Mouse (Mus musculus) midbrain, embryonic 15.5 days (tissue): ENCODE data around the gene Lrrc2. TPM values are rescaled to one million over a fixed set of nuclear protein-coding genes. Genes with fewer than 3 reads are reported as not detected.

Source experiments
- ATAC-seq: fragments of 200-750 bp; cut with Nextera tagmentation; replicated peaks from 2 replicates; pipeline ENCODE4 v1.8.0; 2017; ENCODE audit warnings: moderate TSS enrichment
- H3K27ac ChIP-seq: fragments of 300-500 bp; sonication (generic); 2 replicates; pipeline ENCODE4 v1.5.1; 2015; ENCODE audit warnings: mild to moderate bottlenecking, inconsistent platforms
- H3K27me3 ChIP-seq: fragments of 300-500 bp; sonication (generic); replicated peaks from 2 replicates; pipeline ENCODE4 v1.6.1; 2015; ENCODE audit warnings: inconsistent platforms
- H3K36me3 ChIP-seq: fragments of 300-500 bp; sonication (generic); replicated peaks from 2 replicates; pipeline ENCODE4 v1.6.1; 2015; ENCODE audit warnings: inconsistent platforms
- H3K4me1 ChIP-seq: fragments of 300-500 bp; sonication (generic); 2 replicates; pipeline ENCODE4 v1.6.1; 2015; ENCODE audit warnings: inconsistent platforms
- H3K4me2 ChIP-seq: fragments of 300-500 bp; sonication (generic); 2 replicates; pipeline ENCODE4 v1.6.1; 2015; ENCODE audit warnings: inconsistent platforms, mild to moderate bottlenecking, moderate library complexity
- H3K4me3 ChIP-seq: fragments of 300-500 bp; sonication (generic); 2 replicates; pipeline ENCODE4 v1.5.1; 2015; ENCODE audit warnings: mild to moderate bottlenecking, inconsistent platforms
- H3K9ac ChIP-seq: fragments of 300-500 bp; sonication (generic); 2 replicates; pipeline ENCODE4 v1.6.1; 2015; ENCODE audit warnings: mild to moderate bottlenecking, inconsistent platforms
- H3K9me3 ChIP-seq: fragments of 300-500 bp; sonication (generic); 2 replicates; pipeline ENCODE4 v1.6.1; 2016; ENCODE audit warnings: inconsistent platforms
- WGBS: fragments of 180-500 bp; shearing (Covaris S2); methylation state at CpG from one replicate; pipeline ENCODE4 v1.1.7; 2015; ENCODE audit warnings: mixed read lengths; 5-methylcytosine and 5-hydroxymethylcytosine counted together
- polyA plus RNA-seq: library from polyadenylated mRNA; unstranded; fragments of >200 nt; fragmentation: Nextera tagmentation; extraction: Ambion mirVana; gene quantifications from 2 replicates; pipeline ENCODE4 v1.2.1, GENCODE M21; 2015

The Lrrc2 gene
- polyA plus RNA-seq, 1 experiment from 2014 or later, result 1.0 TPM

GRCm38 (mm10) chr9:110933850-110934437, 17.4 kb upstream of the Lrrc2 start:
- WGBS, result 62% methylated on average over 12 of the region's 12 CpGs
- no peak overlapping the region for H3K9ac ChIP-seq
- H3K4me3 ChIP-seq, result no peak overlapping the region
- no peaks in the 10 kb centered on the region for H3K36me3 ChIP-seq
- no peak overlapping the region for H3K4me2 ChIP-seq
- no peak for ATAC-seq
- no peaks in the 10 kb centered on the region for H3K9me3 ChIP-seq
- H3K4me1 ChIP-seq, result 0 out of 2 replicates have a peak, but pooled peaks cover 6% of the 10 kb centered on the region
- no peaks in the 10 kb centered on the region for H3K27me3 ChIP-seq
- peak overlapping the region; percentile 55 for H3K27ac ChIP-seq

- Histone ChIP-seq H3K36me3 (no peaks in the 10 kb centered on the region), H3K27ac (no peak overlapping the region), H3K9me3 (no peaks in the 10 kb centered on the region), H3K9ac (no peak overlapping the region), H3K4me3 (no peak overlapping the region), H3K27me3 (no peaks in the 10 kb centered on the region), H3K4me2 (no peak overlapping the region), H3K4me1 (0 out of 2 replicates have a peak, but pooled peaks cover 6% of the 10 kb centered on the region)
- no peak for ATAC-seq
- 77% methylated on average over 7 of the region's 7 CpGs for WGBS
Observed at GRCm38 (mm10) chr9:110935941-110936340, 15.4 kb upstream of the Lrrc2 start.

GRCm38 (mm10) chr9:110937506-110938490, 13.5 kb upstream of the Lrrc2 start:
- WGBS, result 67% methylated on average over 12 of the region's 12 CpGs

GRCm38 (mm10) chr9:110944265-110944664, 7.1 kb upstream of the Lrrc2 start:
- Histone ChIP-seq H3K9ac (no peak overlapping the region), H3K27me3 (peaks cover 14% of the 10 kb centered on the region), H3K36me3 (no peaks in the 10 kb centered on the region), H3K4me2 (no peak overlapping the region), H3K4me1 (peaks cover 13% of the 10 kb centered on the region), H3K9me3 (no peaks in the 10 kb centered on the region), H3K27ac (no peak overlapping the region), H3K4me3 (no peak overlapping the region)
- no peak for ATAC-seq
- WGBS, result 31% methylated on average over 13 of the region's 13 CpGs

More at GRCm38 (mm10) chr9:110937506-110938490, 13.5 kb upstream of the Lrrc2 start:
- Histone ChIP-seq H3K27me3 (no peaks in the 10 kb centered on the region), H3K27ac (no peak overlapping the region), H3K4me3 (no peak overlapping the region), H3K4me1 (0 out of 2 replicates have a peak, but pooled peaks cover 6% of the 10 kb centered on the region), H3K36me3 (no peaks in the 10 kb centered on the region), H3K4me2 (no peak overlapping the region), H3K9ac (no peak overlapping the region), H3K9me3 (no peaks in the 10 kb centered on the region)
- ATAC-seq, result no peak

- ATAC-seq, result no peak
- Histone ChIP-seq H3K9me3 (no peaks in the 10 kb centered on the region), H3K27ac (no peak overlapping the region), H3K27me3 (peaks cover 14% of the 10 kb centered on the region), H3K4me3 (no peak overlapping the region), H3K9ac (no peak overlapping the region), H3K4me2 (no peak overlapping the region), H3K36me3 (no peaks in the 10 kb centered on the region), H3K4me1 (peaks cover 13% of the 10 kb centered on the region)
- WGBS, result 33% methylated on average over 18 of the region's 18 CpGs
Observed at GRCm38 (mm10) chr9:110945343-110945742, 6.0 kb upstream of the Lrrc2 start.

GRCm38 (mm10) chr9:110945926-110946325, 5.4 kb upstream of the Lrrc2 start, which contains the start of gene Tdgf1:
Gene Tdgf1 (minus strand): TSS chr9:110946158.
- Histone ChIP-seq H3K36me3 (no peaks in the 10 kb centered on the region), H3K9me3 (no peaks in the 10 kb centered on the region), H3K27ac (no peak within 1 kb of the TSS), H3K4me3 (no peak within 1 kb of the TSS), H3K4me2 (no peak within 1 kb of the TSS), H3K4me1 (peaks cover 13% of the 10 kb centered on the region), H3K9ac (no peak within 1 kb of the TSS), H3K27me3 (peaks cover 14% of the 10 kb centered on the region)
- no peak for ATAC-seq
- 19% methylated on average over 11 of the region's 11 CpGs for WGBS

- Histone ChIP-seq H3K4me2 (no peak overlapping the region), H3K9ac (no peak overlapping the region), H3K4me1 (peaks cover 13% of the 10 kb centered on the region), H3K27me3 (peaks cover 14% of the 10 kb centered on the region), H3K27ac (no peak overlapping the region), H3K9me3 (no peaks in the 10 kb centered on the region), H3K36me3 (no peaks in the 10 kb centered on the region), H3K4me3 (no peak overlapping the region)
- no peak for ATAC-seq
- 9% methylated on average over 20 of the region's 20 CpGs for WGBS
Observed at GRCm38 (mm10) chr9:110946548-110947044, 4.7 kb upstream of the Lrrc2 start.

- Histone ChIP-seq H3K4me2 (no peak overlapping the region), H3K4me3 (no peak overlapping the region), H3K27me3 (peaks cover 14% of the 10 kb centered on the region), H3K27ac (no peak overlapping the region), H3K9me3 (no peaks in the 10 kb centered on the region), H3K9ac (no peak overlapping the region), H3K36me3 (no peaks in the 10 kb centered on the region), H3K4me1 (peaks cover 13% of the 10 kb centered on the region)
- ATAC-seq, result no peak
- 7% methylated on average over 6 of the region's 6 CpGs for WGBS
Observed at GRCm38 (mm10) chr9:110947261-110947661, 4.1 kb upstream of the Lrrc2 start.

- 38% methylated on average over 6 of the region's 6 CpGs for WGBS
- Histone ChIP-seq H3K9me3 (no peaks in the 10 kb centered on the region), H3K4me1 (peaks cover 15% of the 10 kb centered on the region), H3K27me3 (peaks cover 16% of the 10 kb centered on the region), H3K4me2 (no peak overlapping the region), H3K4me3 (no peak overlapping the region), H3K27ac (no peak overlapping the region), H3K9ac (no peak overlapping the region), H3K36me3 (no peaks in the 10 kb centered on the region)
- no peak for ATAC-seq
Observed at GRCm38 (mm10) chr9:110947900-110948299, 3.4 kb upstream of the Lrrc2 start.

- no peak overlapping the region for H3K27ac ChIP-seq
- no peaks in the 10 kb centered on the region for H3K9me3 ChIP-seq
- H3K4me1 ChIP-seq, result peaks cover 18% of the 10 kb centered on the region
- no peak for ATAC-seq
- H3K36me3 ChIP-seq, result no peaks in the 10 kb centered on the region
- H3K9ac ChIP-seq, result no peak overlapping the region
- peaks cover 16% of the 10 kb centered on the region for H3K27me3 ChIP-seq
- H3K4me3 ChIP-seq, result no peak overlapping the region
- 70% methylated on average over 8 of the region's 8 CpGs for WGBS
- no peak overlapping the region for H3K4me2 ChIP-seq
Observed at GRCm38 (mm10) chr9:110948813-110949310, 2.5 kb upstream of the Lrrc2 start.

GRCm38 (mm10) chr9:110950109-110950508, 1.2 kb upstream of the Lrrc2 start:
- Histone ChIP-seq H3K27me3 (peaks cover 12% of the 10 kb centered on the region), H3K9ac (no peak overlapping the region), H3K4me2 (no peak overlapping the region), H3K36me3 (no peaks in the 10 kb centered on the region), H3K4me1 (peaks cover 25% of the 10 kb centered on the region), H3K27ac (no peak overlapping the region), H3K9me3 (no peaks in the 10 kb centered on the region), H3K4me3 (no peak overlapping the region)
- 94% methylated on average over 3 of the region's 3 CpGs for whole genome bisulfite sequencing
- no peak for ATAC-seq

GRCm38 (mm10) chr9:110951866-110952265, 521 bp downstream of the Lrrc2 start:
- H3K27me3 ChIP-seq, result peaks cover 7% of the 10 kb centered on the region
- H3K9ac ChIP-seq, result no peak overlapping the region
- H3K4me3 ChIP-seq, result no peak overlapping the region
- peaks cover 19% of the 10 kb centered on the region for H3K4me1 ChIP-seq
- no peak overlapping the region for H3K4me2 ChIP-seq
- H3K9me3 ChIP-seq, result no peaks in the 10 kb centered on the region
- H3K27ac ChIP-seq, result no peak overlapping the region
- 97% methylated on average over 13 of the region's 13 CpGs for WGBS
- no peak for ATAC-seq
- no peaks in the 10 kb centered on the region for H3K36me3 ChIP-seq
